Mouse (Mus musculus): Measurements from ENCODE around the gene Gldc.

DNA sequence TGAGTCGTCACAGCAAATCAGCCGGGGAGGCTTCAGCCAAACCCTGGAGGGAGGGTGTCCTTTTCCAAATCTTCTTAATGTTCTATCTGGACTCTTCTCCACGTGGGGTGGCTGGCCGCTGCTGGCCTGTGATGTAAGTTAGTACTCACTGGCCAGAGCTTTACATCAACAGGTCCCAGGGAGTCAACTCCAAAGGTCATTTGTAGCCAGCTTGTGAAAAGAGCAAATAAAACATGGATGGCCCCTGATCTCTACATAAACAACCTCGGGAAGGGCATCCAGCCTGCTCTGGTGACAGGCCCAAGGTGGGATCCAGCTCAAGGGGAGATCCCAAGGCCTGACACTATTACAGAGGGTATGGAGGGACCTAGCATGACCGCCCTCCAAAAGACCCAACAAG is 19.8 kb upstream of the Gldc start:
- TF ChIP-seq CTCF (IDR thresholded peaks at IDR 0.05; ENCODE audit: low read depth, low read length), result no peak
- no peak for TF ChIP-seq POLR2A (IDR thresholded peaks at IDR 0.05; ENCODE audit: borderline replicate concordance, low read depth, low read length)
